Mouse (Mus musculus) MEL (cell line): ENCODE measurements around the gene Lpar6.

Experiments used
- NELFE ChIP-seq: IDR thresholded peaks from 2 replicates; pipeline ENCODE4 v1.6.1; 2011; ENCODE audit warnings: low read depth, low read length, improper control_type of control experiment
- NRF1 ChIP-seq: IDR thresholded peaks from 2 replicates; pipeline ENCODE4 v1.6.1; 2014; ENCODE audit warnings: low read depth, mild to moderate bottlenecking, inconsistent platforms, low read length, improper control_type of control experiment, moderate library complexity; ENCODE audit not compliant: poor library complexity, insufficient read depth, severe bottlenecking
- POLR2A ChIP-seq, 2 experiments: IDR thresholded peaks; 2 replicates each; pipeline ENCODE4 v1.6.1; 2011 to 2012; ENCODE audit warnings: low read length in 2 of 2, mild to moderate bottlenecking in 2 of 2, control low read depth in 1 of 2, improper control_type of control experiment in 1 of 2, low read depth in 1 of 2, moderate library complexity in 1 of 2; ENCODE audit not compliant: control insufficient read depth in 1 of 2, insufficient read depth in 1 of 2, poor library complexity in 1 of 2

DNA sequence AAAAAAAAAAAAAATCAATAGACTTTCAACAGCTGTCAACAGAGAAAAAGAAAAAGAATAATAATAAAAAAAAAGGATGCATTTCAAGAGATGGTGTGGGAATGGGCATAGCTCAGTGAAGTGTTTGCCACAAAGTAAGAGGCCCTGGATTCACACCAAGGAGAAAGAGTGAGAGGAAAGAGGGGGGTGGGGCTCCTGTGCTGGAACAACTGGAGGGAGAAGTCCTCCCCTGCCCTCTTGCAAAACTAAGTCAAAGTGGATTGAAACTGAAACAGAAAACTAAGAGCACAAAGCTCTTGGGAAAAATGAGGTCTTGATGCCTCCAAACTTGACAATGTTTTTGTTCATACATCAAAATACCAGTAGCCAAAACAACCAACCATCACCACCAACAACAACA, 28.4 kb upstream of the Lpar6 start:
- TF ChIP-seq POLR2A (IDR thresholded peaks at IDR 0.05; ENCODE audit: control insufficient read depth in 1 of 2, insufficient read depth in 1 of 2, low read depth in 1 of 2, low read length in 2 of 2, poor library complexity in 1 of 2) (no peak), NELFE (no peak), NRF1 (no peak)
